Mouse (Mus musculus): Measurements from ENCODE around the gene D630039A03Rik.

- TF ChIP-seq CTCF (IDR thresholded peaks at IDR 0.05; ENCODE audit: control insufficient read depth, insufficient read depth, insufficient replicate concordance, low read depth, low read length) (no peak), POLR2A (IDR thresholded peaks at IDR 0.05; ENCODE audit: control insufficient read depth, low read depth, low read length) (no peak)
These were observed 38.5 kb upstream of the D630039A03Rik start for GRCm38 (mm10) chr4:57954580-57954979.

All from testis, adult 2 months (tissue).